Mouse (Mus musculus) liver, embryonic 15.5 days (tissue): ENCODE data around the gene Ggps1. TPM values are rescaled to one million over a fixed set of nuclear protein-coding genes. Genes with fewer than 3 reads are reported as not detected.

Experiments
- ATAC-seq: fragments of 200-750 bp; cut with Nextera tagmentation; 2 replicates; pipeline ENCODE4 v1.8.0; 2017; ENCODE audit warnings: moderate number of reproducible peaks, mild to moderate bottlenecking, moderate library complexity; ENCODE audit not compliant: insufficient read depth
- H3K27ac ChIP-seq: fragments of 300-500 bp; sonication (generic); replicated peaks from 2 replicates; pipeline ENCODE4 v1.5.1; 2015; ENCODE audit warnings: mild to moderate bottlenecking, inconsistent platforms
- H3K27me3 ChIP-seq: fragments of 300-500 bp; sonication (generic); 2 replicates; pipeline ENCODE4 v1.6.1; 2015; ENCODE audit warnings: mild to moderate bottlenecking, inconsistent platforms
- H3K36me3 ChIP-seq: fragments of 300-500 bp; sonication (generic); replicated peaks from 2 replicates; pipeline ENCODE4 v1.6.1; 2015; ENCODE audit warnings: moderate library complexity, mild to moderate bottlenecking, inconsistent platforms
- H3K4me1 ChIP-seq: fragments of 300-500 bp; sonication (generic); replicated peaks from 2 replicates; pipeline ENCODE4 v1.6.1; 2015; ENCODE audit warnings: inconsistent platforms
- H3K4me2 ChIP-seq: fragments of 300-500 bp; sonication (generic); 2 replicates; pipeline ENCODE4 v1.6.1; 2015; ENCODE audit warnings: moderate library complexity, mild to moderate bottlenecking, inconsistent platforms
- H3K4me3 ChIP-seq: fragments of 300-500 bp; sonication (generic); replicated peaks from 2 replicates; pipeline ENCODE4 v1.5.1; 2015; ENCODE audit warnings: mild to moderate bottlenecking, inconsistent platforms
- H3K9ac ChIP-seq: fragments of 300-500 bp; sonication (generic); 2 replicates; pipeline ENCODE4 v1.6.1; 2015; ENCODE audit warnings: moderate library complexity, mild to moderate bottlenecking, inconsistent platforms
- H3K9me3 ChIP-seq: fragments of 300-500 bp; sonication (generic); replicated peaks from 2 replicates; pipeline ENCODE4 v1.6.1; 2016; ENCODE audit warnings: inconsistent platforms
- WGBS: fragments of 180-500 bp; shearing (Covaris S2); methylation state at CpG from one replicate; pipeline ENCODE4 v1.1.7; 2015; ENCODE audit warnings: mixed read lengths; ENCODE audit not compliant: insufficient replicate concordance; 5-methylcytosine and 5-hydroxymethylcytosine counted together
- polyA plus RNA-seq: library from polyadenylated mRNA; unstranded; fragments of >200 nt; fragmentation: Nextera tagmentation; extraction: Ambion mirVana; gene quantifications from 2 replicates; pipeline ENCODE4 v1.2.1, GENCODE M21; 2015

Ggps1 gene
- polyA plus RNA-seq, 1 experiment from 2014 or later: 11.3 TPM

DNA sequence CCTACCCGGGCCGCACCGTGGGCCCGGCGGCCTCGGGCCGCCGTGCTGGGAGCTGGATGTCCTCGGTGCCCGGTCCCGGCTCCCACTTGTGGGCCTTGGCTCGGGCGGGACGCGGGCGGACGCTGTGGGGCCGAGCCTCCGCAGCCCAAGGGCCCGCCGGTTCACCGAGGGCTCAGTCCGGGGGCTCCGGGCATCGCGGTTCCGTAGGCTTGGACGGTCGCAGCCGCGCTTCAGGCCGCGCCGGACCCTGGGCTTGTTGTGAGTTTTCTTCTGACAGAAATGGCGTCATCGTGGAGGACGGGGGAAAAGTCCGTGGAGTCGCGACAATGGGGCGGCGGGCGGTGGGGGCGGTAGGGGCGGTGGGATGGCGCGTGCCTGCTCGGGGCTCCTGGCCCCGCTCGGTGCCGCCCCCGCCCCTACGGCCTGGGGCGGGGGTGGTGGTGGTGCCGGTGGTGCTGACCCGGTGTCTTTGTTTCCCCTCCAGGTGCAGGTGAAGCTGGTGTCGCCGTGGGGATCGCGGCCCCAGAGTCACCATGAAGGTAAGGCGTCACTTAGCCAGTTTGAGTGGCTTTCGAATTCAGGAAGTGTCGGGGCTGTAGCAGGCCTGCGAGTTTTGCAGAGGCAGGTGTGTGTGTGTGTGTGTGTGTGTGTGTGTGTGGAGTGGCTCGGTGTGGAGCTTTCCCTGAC is 1.2 kb upstream of the Ggps1 start:
- no peaks in the 10 kb centered on the region for H3K27me3 ChIP-seq
- peak overlapping the region; percentile 99 for H3K4me3 ChIP-seq
- H3K4me2 ChIP-seq: peak overlapping the region; percentile 78
- H3K27ac ChIP-seq: peak overlapping the region; percentile 95
- under 1% methylated on average over 65 of the region's 65 CpGs for WGBS
- peak overlapping the region; percentile 99 for H3K9ac ChIP-seq
- ATAC-seq: no peak
- peaks cover 37% of the 10 kb centered on the region for H3K4me1 ChIP-seq
- H3K36me3 ChIP-seq: no peaks in the 10 kb centered on the region; the same call in none of the 2 replicates
- H3K9me3 ChIP-seq: no peaks in the 10 kb centered on the region

DNA sequence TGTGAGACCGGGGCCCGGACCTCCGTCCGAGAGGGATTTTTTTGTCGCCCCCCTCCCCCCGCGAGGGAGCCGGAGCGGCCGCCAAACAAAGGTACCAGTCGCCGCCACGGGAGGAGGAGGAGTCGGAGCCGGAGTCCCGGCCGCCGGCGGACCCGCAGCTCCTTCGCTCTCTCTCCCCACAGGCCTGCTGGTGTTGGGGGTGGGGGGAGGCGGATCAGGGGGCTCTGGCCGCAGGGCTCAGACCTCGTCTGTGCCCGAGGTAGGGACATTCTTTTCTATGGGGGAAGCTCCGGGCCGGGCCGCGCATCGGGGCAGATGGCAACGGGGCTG is 619 bp upstream of the Ggps1 start:
- ATAC-seq: peak; percentile 24
- Histone ChIP-seq H3K9me3 (no peaks in the 10 kb centered on the region), H3K4me3 (peak overlapping the region; percentile 99), H3K4me2 (peak overlapping the region; percentile 78), H3K27ac (peak overlapping the region; percentile 95), H3K9ac (peak overlapping the region; percentile 99), H3K36me3 (peaks cover under 1% of the 10 kb centered on the region), H3K27me3 (no peaks in the 10 kb centered on the region), H3K4me1 (peaks cover 37% of the 10 kb centered on the region)
- under 1% methylated on average over 27 of the region's 31 CpGs for WGBS

DNA sequence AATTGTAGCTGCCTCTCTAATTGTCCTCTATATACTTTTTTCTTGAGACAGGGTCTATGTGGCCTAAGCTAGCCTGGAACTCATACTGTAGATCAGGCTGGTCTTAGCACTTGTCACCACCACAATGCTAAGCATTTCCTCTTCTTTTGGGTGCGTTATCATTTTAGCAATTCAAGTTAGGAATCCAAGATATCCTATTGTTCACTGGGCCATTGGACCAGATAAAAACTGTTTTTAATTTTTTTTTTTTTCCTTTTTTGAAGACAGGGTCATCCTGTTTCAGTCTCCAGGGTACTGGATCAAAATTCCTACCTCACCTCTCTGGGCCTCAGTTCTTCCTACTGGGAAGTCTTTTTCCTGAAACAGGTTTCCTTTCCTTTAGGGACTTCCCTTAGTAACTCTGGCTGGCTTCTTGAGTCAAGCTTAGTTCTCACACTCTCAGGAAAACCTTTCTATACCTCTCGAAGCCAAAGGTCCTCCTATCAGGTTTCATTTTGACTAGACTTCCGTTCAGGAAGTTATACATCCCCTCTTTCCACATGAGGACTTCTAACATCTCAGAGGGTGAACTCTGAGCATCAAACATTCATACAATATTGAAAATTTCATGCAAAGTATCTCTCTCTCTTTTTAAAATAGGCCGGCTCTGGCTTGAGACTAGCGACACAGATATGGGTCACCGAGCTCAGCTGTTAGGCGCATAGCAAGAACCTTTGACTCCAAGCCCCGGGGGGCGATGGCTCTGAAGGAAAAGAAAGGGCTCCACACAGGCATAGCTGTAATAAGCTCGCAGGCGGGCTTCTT is 877 bp downstream of the Ggps1 start:
- Histone ChIP-seq H3K4me3 (peak overlapping the region; percentile 99), H3K9me3 (no peaks in the 10 kb centered on the region), H3K27ac (peak overlapping the region; percentile 95), H3K9ac (peak overlapping the region; percentile 78), H3K4me1 (peaks cover 31% of the 10 kb centered on the region), H3K4me2 (peak overlapping the region; percentile 80), H3K27me3 (no peaks in the 10 kb centered on the region), H3K36me3 (peaks cover 3% of the 10 kb centered on the region; the same call in 1 of the 2 replicates)
- no peak for ATAC-seq
- WGBS: 3% methylated on average over 11 of the region's 11 CpGs

DNA sequence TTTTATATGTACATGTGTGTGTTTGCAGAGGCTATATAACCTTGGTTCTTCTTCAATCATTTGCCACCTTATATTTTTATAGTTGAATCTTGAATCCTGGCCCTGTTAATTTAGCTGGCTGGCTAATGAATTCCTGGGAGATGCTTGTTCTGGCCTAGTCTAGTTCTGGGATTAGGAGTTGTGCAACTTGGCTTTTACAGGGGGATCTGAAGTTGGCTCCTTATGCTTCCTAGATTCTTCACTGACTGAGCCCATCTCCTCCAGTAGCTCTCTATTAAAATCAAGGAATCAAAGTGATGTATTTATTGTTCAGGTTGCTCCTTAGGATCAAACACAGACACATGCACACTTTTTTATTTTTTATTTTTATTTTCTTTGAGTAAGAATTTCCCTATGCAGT is 3.7 kb downstream of the Ggps1 start:
- H3K27ac ChIP-seq: no peak overlapping the region
- peaks cover 17% of the 10 kb centered on the region for H3K4me1 ChIP-seq
- no peaks in the 10 kb centered on the region for H3K9me3 ChIP-seq
- no peak overlapping the region for H3K9ac ChIP-seq
- peaks cover 18% of the 10 kb centered on the region; the same call in 1 of the 2 replicates for H3K36me3 ChIP-seq
- H3K4me3 ChIP-seq: no peak overlapping the region
- no peak for ATAC-seq
- no peak overlapping the region for H3K4me2 ChIP-seq
- no peaks in the 10 kb centered on the region for H3K27me3 ChIP-seq

DNA sequence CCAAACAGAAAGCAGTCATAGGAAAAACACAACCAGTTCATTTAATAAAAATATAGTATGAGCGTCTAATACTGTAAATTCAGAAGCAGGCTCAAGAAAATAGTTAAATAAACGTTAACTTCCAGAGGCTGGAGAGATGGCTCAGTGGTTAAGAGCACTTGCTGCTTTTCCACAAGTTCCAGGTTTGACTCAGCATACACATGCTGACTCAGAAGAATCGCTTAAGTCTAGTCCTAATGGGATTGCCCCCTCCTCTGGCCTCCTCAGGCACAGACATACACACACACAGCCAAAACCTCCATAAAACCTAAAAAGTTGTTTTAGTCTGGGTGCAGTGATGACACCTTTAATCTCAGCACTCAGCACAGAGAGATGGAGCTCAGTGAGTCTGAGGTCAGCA is 6.5 kb downstream of the Ggps1 start:
- Histone ChIP-seq H3K36me3 (peaks cover 43% of the 10 kb centered on the region), H3K4me3 (no peak overlapping the region), H3K27ac (no peak overlapping the region), H3K9ac (no peak overlapping the region), H3K4me1 (peaks cover 8% of the 10 kb centered on the region; the same call in 1 of the 2 replicates), H3K4me2 (no peak overlapping the region), H3K9me3 (no peaks in the 10 kb centered on the region), H3K27me3 (no peaks in the 10 kb centered on the region)
- 79% methylated on average over 3 of the region's 3 CpGs for WGBS
- ATAC-seq: no peak

DNA sequence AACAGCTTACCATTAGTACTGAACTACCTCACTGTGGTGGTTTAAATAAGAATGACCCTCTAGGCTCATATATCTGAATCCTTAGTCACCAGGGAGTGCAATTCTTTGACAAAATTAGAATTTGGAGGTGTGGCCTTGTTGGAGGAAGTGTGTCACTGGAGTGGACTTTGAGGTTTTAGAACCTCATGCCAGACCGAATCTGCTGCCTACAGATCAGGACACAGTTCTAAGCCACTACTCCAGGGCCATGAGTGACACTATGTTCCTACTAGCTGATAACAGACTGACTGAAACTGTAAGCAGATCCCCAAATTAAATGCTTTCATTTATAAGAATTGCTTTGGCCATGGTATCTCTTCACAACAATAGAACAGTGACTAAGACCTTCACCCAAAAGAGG is 13.4 kb downstream of the Ggps1 start:
- Histone ChIP-seq H3K9ac (no peak overlapping the region), H3K27me3 (no peaks in the 10 kb centered on the region), H3K27ac (no peak overlapping the region), H3K4me2 (no peak overlapping the region), H3K4me1 (no peaks in the 10 kb centered on the region), H3K9me3 (no peaks in the 10 kb centered on the region), H3K4me3 (no peak overlapping the region), H3K36me3 (peaks cover 52% of the 10 kb centered on the region)
- ATAC-seq: no peak
- WGBS: 61% methylated on average over 1 of the region's 1 CpGs

DNA sequence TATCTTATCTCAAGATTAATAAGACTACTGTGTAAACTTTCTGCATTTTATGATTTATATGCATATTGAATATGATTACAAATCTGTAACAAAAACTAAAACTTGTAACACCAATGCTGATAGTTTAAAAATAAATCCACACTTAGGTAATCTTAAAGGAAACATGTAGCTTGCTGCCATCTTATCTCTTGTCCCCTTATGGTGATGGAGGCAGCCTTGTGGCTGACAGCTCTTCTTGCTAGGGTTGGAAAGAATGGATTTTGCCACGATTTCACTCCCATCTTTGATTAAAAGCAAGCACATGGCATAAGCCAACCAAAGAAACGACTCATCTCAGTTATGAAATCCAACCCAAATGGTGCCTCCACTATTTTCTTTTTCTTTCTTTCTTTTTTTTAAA is 18.8 kb downstream of the Ggps1 start:
- H3K4me3 ChIP-seq: no peak overlapping the region
- H3K27me3 ChIP-seq: no peaks in the 10 kb centered on the region
- no peak overlapping the region for H3K4me2 ChIP-seq
- ATAC-seq: no peak
- H3K36me3 ChIP-seq: peaks cover 16% of the 10 kb centered on the region; the same call in 1 of the 2 replicates
- H3K9me3 ChIP-seq: no peaks in the 10 kb centered on the region
- no peak overlapping the region for H3K9ac ChIP-seq
- H3K4me1 ChIP-seq: peaks cover 8% of the 10 kb centered on the region
- 19% methylated on average over 2 of the region's 2 CpGs for WGBS
- no peak overlapping the region for H3K27ac ChIP-seq

DNA sequence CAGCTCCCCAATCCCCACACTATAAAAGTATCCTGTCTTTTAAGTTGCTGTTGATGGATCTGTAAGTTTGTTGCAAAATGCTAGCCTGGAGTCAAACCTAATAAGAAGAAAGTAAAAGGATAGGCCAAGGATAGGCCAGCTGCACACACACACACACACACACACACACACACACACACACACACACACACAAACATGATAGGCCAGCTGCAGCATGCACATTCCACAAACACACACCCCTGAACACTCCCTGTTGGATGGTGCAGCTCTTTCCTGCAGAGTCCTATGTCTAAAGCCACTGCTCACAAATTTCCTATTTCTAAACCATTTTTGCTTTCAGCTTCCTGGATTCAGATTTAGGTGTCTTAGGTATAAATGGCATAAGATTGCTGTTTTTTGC is 19.4 kb downstream of the Ggps1 start:
- peaks cover 9% of the 10 kb centered on the region; the same call in 1 of the 2 replicates for H3K36me3 ChIP-seq

DNA sequence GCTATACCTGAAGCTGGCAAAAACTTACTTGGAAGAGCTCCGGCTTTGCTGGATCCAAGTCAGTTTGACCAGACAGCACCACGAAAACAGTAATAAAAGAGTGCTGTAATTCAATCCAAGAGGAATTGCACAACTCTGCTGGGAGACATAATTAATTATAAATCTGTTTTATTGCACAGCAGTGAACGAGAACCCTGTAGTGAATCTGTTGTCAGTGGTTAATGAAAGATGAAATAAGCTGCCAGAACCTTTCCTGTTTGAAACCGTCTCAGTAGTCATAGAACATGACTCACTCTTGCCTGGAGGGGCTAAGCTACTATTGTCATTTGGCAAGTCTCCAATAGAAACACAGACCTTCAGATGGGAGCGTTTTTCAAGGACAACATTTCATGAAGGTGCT is 23.1 kb downstream of the Ggps1 start:
- H3K4me2 ChIP-seq: peak overlapping the region; percentile 85
- peak overlapping the region; percentile 69 for H3K4me3 ChIP-seq
- H3K27me3 ChIP-seq: no peaks in the 10 kb centered on the region
- H3K4me1 ChIP-seq: peaks cover 36% of the 10 kb centered on the region
- H3K9me3 ChIP-seq: no peaks in the 10 kb centered on the region
- peaks cover 3% of the 10 kb centered on the region; the same call in 1 of the 2 replicates for H3K36me3 ChIP-seq
- H3K9ac ChIP-seq: peak overlapping the region; percentile 77
- WGBS: 37% methylated on average over 5 of the region's 5 CpGs
- peak overlapping the region; percentile 91 for H3K27ac ChIP-seq
- no peak for ATAC-seq

More for the DNA sequence above, 19.4 kb downstream of the Ggps1 start:
- Histone ChIP-seq H3K27ac (no peak overlapping the region), H3K4me3 (no peak overlapping the region), H3K27me3 (no peaks in the 10 kb centered on the region), H3K4me2 (no peak overlapping the region), H3K4me1 (peaks cover 9% of the 10 kb centered on the region), H3K9ac (no peak overlapping the region), H3K9me3 (no peaks in the 10 kb centered on the region)
- ATAC-seq: no peak

DNA sequence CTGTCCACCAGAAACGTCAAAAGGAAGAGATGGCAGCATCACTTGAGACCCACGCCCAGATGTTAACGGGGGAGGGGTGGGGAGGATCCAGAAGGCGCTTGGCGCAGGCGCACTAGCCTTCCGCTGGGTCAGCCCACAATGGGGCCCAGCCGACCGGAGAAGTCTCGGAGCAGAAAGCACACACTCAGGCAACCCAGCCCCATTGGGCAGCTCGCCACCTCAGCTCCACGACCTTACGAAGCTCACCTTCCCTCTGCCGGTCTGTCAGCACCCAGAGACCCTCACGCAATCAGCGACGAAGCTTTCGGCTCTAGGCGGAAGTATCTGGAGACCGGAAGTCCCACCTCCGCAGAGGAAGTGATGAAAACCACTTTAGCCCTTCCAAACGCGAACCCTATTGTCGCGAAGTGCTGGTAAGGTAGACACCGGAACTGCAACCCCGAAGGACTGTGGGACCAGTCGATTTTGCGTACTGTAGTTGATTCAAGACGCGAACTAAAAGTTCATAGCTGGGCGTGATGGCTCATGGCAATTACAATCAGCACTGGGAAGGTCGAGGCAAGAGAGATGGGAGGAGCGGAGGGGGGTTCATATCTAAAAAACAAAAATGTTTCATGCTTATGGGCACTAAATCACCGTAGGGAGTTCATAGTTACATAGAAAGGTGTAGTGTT is 23.9 kb downstream of the Ggps1 start, which contains the start of gene Tbce:
Gene Tbce, minus strand, starts transcription at position 347 of the 674 bp plus-strand sequence.
- Histone ChIP-seq H3K9ac (peak within 1 kb of the TSS; percentile 77), H3K36me3 (peaks cover 3% of the 10 kb centered on the region; the same call in 1 of the 2 replicates), H3K27ac (peak within 1 kb of the TSS; percentile 91), H3K9me3 (no peaks in the 10 kb centered on the region), H3K4me3 (peak within 1 kb of the TSS; percentile 69), H3K27me3 (no peaks in the 10 kb centered on the region), H3K4me1 (peaks cover 43% of the 10 kb centered on the region), H3K4me2 (peak within 1 kb of the TSS; percentile 85)
- under 1% methylated on average over 35 of the region's 35 CpGs for WGBS
- ATAC-seq: peak; percentile 95

DNA sequence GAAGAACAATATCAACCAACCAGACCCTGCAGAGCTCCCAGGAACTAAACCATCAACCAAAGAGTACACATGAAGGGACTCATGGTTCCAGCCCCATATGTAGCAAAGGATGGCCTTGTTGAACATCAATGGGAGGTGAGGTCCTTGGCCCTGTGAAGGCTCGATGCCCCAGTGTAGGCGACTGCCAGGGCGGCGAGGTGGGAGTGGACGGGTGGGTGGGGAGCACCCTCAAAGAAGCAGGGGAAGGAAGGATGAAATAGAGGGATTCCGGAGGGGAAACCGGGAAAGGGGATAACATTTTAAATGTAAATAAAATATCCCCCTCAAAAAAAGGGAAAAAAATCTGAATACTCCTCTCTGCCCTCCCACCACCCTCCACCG is 24.4 kb downstream of the Ggps1 start:
- ATAC-seq: peak; percentile 23
- H3K4me3 ChIP-seq: peak overlapping the region; percentile 69
- H3K9ac ChIP-seq: peak overlapping the region; percentile 77
- peak overlapping the region; percentile 85 for H3K4me2 ChIP-seq
- WGBS: 2% methylated on average over 8 of the region's 8 CpGs
- H3K36me3 ChIP-seq: peaks cover 3% of the 10 kb centered on the region; the same call in 1 of the 2 replicates
- peak overlapping the region; percentile 91 for H3K27ac ChIP-seq
- peaks cover 49% of the 10 kb centered on the region for H3K4me1 ChIP-seq
- no peaks in the 10 kb centered on the region for H3K27me3 ChIP-seq
- no peaks in the 10 kb centered on the region for H3K9me3 ChIP-seq
